Mouse (Mus musculus) fibroblast of lung, adult 2 months (primary cell): ENCODE data around the gene Map6d1.

Source experiments
- DNase-seq: peaks from one replicate; pipeline ENCODE4 v3.0.0-alpha.2; 2011; ENCODE audit warnings: low read depth

Map6d1 gene

DNA sequence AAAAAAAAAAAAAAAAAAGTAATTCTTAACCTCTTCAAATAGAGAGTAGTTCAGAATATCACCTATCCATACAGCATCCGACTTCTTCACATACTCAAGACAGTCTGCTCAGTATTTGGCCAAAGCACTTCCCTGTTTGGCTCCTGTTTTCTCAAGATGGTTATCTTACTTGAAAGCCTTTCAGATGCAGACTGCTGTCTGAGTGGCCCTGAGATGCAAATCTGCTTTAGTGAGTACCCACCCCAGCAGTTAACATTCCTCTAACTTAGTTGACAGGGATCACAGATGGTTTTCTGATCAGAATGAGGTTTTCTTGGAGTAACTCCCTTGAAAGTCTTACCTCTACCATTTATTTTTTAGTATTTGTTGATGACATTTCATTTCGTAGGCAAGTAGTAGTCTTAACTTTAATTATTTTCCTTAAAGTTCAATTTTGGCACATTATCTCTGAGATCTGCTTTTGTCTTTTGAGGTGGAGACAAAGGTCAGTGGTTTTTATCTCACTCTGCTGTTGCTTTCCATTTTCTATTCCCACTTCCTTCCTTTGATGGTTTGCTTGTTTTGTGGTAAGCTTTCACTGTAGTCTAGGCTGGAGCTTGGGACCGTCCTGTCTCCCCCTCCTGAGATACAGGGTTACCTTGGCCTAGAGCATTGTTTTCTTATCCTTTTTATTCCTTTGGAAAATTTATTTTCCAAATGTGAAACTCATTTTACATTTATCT lies 49.8 kb downstream of the Map6d1 start:
- no peak for DNase-seq

DNA sequence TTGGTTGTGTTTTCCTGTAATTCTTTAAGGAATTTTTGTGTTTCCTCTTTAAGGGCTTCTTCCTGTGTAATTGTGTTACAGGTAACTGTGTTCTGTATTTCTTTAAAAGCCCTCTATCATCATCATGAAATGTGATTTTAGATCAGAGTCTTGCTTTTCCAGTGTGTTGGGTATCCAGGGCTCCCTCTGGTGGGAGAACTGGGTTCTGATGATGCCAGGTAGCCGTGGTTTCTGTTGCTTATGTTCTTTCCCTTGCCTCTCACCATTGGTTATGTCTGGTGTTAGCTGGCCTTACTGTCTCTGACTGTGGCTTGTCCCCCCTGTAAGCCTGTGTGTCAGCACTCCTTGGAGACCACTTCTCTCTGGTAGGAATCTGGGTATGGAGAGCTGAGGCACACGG lies 55.8 kb downstream of the Map6d1 start:
- DNase-seq = peak; percentile 14
